Mouse (Mus musculus) layer of hippocampus, adult 11-12 months (tissue): Measurements from ENCODE around the gene Aldh5a1.

Source experiments
- DNase-seq: peaks from one replicate; pipeline ENCODE4 v3.0.0; 2022; ENCODE audit warnings: low spot score

The Aldh5a1 gene

GRCm38 (mm10) chr13:24866430-24867402, 70.7 kb downstream of the Aldh5a1 start:
- DNase-seq = no peak

- DNase-seq = peak; percentile 62
Measured at GRCm38 (mm10) chr13:24862520-24862919, 74.9 kb downstream of the Aldh5a1 start.

DNA sequence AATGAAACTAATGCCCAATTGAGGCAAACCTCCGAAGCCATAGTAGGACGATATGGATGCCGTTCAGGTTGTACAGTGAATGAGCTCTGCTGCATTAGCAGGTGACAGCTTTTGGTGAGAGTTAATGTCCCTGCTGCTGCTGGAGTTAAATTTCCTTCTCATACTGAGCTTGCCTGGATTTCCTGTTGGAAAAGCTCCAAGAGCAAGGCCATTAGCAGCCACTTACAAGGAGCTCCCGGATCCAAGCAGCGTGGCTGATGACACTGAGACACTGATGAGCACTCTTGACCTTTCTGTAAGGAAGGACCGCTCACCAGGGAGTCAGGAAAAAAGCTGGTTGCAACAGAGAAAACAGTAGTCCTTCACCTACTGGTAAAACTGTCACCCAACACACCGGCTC, 75.4 kb downstream of the Aldh5a1 start:
- DNase-seq = no peak

GRCm38 (mm10) chr13:24861084-24861483, 76.4 kb downstream of the Aldh5a1 start:
- DNase-seq = no peak

DNA sequence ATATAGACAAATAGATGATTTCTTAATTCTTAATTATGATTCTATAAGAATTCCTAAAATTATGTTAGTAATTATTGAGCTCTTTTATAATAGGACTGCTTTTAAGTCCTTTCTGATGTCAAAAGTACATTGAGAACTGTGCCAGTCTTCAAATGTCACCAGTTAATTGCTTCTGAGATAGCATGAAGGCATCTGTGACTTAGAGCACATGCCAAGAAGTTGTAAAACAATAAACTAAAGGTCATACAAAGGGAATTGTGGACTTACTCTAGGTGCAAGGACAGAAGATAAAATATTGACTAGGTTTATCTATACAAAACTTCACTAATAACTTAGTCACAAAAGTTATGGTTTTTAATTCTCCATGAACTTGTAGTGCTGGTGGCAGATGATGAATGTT, 78.3 kb downstream of the Aldh5a1 start:
- no peak for DNase-seq
